Mouse (Mus musculus) effector memory CD4-positive, alpha-beta T cell, adult 7 months (primary cell): ENCODE data around the gene Sema6c. TPM values are rescaled to one million over a fixed set of nuclear protein-coding genes. Genes with fewer than 3 reads are reported as not detected.

Experiments used
- polyA plus RNA-seq: library from polyadenylated mRNA; unstranded; fragments of 100-300 nt; shearing (Covaris generic); gene quantifications from one replicate; pipeline ENCODE4 v1.2.1, GENCODE M21; 2017

Gene Sema6c
- 1.2 TPM for polyA plus RNA-seq

DNA sequence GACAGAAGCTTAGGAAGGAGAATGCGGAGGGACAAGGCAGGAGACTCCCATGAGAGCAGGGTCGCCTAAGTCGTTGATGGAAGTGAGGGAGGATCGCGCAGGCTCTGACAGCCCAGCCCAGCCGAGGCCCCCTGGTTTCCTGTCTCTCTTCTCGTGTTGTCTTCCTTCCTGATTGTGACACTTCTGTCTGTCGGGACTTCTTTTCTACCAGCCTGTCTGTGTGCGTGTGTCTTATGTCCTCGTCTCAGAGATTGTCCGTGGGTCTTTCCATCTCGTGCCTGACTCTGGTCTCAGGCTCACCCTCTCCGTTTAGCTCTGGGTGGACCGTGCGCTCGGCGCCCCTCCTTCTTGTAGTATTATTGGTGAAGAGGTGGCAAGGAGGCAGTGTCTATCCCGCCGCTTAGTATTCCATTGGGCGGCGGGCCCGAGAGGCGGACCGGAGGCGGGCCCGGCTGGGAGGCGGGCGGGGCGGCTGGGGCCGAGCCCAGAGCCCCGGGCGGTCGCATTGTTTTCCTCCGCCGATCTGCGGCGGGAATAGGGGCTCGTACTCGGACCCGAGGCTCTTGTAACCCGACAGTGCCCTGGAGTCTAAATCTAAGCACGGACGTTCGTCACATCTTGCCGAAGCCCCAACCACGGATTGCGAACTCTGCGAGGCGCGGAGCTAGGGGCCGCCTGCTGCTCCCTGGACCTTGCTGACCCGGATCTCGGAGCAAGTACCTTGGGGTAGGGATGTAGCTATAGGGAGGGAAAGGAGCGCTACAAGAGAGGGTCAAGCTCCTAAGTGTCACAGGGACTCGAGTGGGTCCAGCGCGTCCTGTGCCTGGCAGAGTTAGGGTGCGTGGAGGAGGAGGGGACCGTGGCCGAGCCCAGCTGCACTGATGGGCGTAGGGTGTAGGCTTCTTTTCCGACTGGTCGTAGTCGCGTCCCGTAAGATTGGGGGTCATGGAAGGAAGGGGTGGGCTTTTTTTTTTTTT, at the start of gene Sema6c:
Sema6c (plus strand) TSS at position 471 of the 977 bp plus-strand sequence.

DNA sequence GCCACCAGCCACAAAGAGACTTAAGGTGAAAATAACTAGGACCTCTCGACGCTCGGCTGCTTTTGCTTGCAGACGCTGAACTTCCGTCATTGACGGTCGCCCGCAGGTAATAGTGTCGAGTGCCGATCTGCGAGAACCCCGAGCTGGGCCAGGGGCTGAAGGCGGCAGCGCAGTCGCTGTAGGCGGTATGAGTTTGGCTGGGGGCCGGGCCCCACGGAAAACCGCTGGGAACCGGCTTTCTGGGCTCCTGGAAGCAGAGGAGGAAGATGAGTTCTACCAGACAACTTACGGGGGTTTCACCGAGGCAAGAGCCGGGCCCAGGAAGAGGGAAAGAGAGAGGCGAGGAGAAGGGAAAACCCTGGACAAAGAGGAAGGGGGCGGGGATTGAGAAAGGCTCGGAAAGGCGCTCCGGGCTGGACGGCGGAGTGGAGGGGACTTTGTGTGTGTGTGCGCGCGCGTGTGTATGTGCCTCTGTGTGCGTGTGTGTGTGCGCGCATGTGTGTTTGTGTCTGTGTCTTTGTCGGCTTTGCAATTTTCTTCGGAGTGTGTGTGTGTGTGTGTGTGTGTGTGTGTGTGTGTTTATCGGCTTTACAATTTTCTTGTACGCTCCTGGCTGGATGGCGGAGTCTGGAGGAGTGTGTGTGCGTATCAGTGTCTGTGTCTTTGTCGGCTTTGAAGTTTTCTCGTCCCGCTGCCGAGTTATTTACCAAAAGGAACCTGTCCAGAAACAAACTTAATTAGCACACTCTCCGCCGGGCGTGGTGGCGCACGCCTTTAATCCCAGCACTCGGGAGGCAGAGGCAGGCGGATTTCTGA, 49.1 kb upstream of the Sema6c start, which contains the start of gene Vps72:
Vps72 (plus strand) TSS at position 112 of the 816 bp plus-strand sequence.

DNA sequence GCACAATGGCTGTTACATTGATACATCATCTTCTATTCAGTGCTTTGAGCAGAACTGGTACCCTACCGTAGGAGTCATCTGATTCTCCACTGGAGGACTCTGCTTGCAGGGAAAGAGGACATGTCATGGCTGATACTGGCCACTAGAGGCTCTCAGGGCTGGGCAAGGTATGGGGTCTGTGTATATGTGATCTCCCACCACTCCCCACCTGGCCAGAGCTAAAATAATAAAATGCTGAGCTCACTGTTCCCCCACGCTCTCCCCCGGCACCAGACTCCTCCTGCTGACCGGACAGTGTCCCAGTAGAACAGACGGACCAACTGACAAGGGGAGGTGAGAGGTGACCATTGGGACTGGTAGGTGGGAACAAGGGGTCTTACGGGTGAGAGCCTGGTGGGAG, 36.0 kb upstream of the Sema6c start, which contains the start of gene Tmod4:
Tmod4 (plus strand) TSS at position 231 of the 400 bp plus-strand sequence.

DNA sequence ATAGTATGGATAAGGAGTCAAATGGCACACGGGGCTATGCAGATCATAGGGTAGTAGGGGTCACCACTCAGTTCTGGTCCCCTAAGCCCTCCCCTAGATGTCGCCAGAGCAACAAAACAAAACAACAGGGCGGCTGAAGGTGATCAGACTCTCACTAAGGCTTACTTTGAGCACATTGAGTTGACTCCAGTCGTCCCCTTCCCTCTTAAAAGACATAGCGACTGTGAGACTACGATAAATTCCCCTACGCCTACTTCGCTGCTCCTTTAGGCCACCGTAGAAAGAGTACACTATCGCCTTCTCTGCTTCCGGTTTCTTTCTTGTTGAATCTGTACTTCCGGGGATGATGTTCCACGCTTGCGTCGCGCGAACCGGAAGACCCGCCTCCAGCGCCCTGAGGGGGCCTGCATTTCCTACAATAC, 26.6 kb upstream of the Sema6c start, which contains the start of the genes Scnm1 and Lysmd1:
Scnm1 (minus strand) TSS at position 332 of the 422 bp plus-strand sequence.
Lysmd1 (plus strand) TSS at position 409 of the 422 bp plus-strand sequence.

DNA sequence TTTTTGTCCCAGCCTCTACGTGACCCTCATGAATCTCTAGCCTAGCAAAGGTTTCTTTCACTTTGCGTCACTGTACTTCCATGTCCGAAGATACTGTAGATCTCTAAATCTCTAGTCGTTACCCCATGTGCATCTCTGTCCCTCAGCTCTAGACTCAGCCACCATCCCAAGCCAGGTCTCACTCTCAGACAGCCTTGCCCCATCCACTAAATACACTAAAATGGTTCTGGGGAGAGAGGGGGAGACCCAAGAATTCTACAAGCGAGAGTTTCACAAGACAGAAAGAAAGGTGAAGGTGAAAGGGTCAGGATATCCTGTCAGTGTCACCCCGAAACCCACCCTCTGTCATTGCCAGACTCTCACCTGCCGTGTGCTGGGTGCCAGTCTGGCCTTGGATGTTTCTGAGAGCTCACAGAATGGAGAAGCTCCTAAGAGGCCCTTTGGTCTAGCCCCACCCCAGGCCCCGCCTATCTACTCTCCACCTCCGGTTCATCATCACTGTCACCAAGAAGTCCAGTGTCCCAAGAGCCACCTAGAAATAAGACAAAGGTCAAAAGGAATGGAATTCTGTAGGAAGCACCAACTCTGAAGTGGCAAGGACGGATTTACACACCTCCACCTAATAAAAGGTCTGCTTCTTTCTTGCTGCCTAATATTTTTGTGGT, 18.2 kb upstream of the Sema6c start, which contains the start of gene Tnfaip8l2:
Tnfaip8l2 (minus strand) TSS at position 409 of the 665 bp plus-strand sequence.

DNA sequence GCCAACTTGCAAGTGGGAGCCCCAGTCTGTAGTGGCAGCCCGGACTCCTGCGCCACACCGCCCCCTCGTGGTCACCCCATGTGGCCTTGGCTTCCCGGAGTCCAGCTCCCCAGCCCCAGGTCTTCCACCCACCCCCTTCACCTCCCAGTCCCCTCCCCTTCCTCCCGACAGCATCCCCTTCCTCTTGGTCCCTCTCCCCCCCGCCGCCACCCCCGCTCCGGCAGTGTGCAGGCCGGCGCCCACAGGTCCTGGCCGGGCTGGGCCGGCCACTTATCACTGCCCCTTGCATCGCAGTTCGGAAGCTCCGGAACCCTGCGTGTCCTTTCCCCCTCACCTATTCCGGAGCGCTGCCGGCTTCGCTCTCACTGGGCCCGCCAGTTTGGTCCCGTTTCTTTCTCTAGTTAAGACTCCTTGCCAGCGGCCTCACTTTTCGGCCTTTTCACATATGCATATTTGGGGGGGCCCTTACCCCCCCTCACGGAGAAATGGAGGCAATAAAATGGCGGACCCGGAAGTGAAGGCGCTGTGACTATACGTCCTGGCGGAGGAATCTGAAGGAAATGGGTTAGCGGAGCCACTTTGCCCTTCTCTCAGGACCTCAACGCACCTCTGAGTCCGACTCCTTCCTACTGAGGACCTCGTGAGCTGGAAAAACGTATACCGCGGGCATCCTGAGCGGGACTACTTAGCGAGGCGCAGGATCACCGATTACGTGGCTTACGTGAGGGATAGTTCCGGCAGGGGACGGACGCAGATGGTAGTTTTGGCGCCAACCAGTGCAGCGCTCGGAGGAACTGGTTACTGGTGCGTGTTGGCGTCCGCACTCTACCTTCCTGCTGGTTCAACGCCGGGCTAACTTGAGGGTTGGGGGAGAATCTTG, 57.2 kb downstream of the Sema6c start, which contains the start of gene Gabpb2:
Gabpb2 (minus strand) TSS at position 662 of the 880 bp plus-strand sequence.

Other genes starting within 250 kb of the Sema6c start
- gene Selenbp1, start 227.4 kb upstream of the Sema6c start, polyA plus RNA-seq = 0.55 TPM
- 15.9 TPM for gene Rfx5, start 206.4 kb upstream of the Sema6c start, polyA plus RNA-seq
- 17.4 TPM for gene Pi4kb, start 185.7 kb upstream of the Sema6c start, polyA plus RNA-seq
- gene Zfp687, start 145.0 kb upstream of the Sema6c start, polyA plus RNA-seq = 42.4 TPM
- 289 TPM for gene Psmd4, start 117.8 kb upstream of the Sema6c start, polyA plus RNA-seq
- 31.1 TPM for gene Pip5k1a, start 53.5 kb upstream of the Sema6c start, polyA plus RNA-seq
- gene Vps72, start 49.4 kb upstream of the Sema6c start, polyA plus RNA-seq = 82.6 TPM
- 1.4 TPM for gene Tmod4, start 36.0 kb upstream of the Sema6c start, polyA plus RNA-seq
- 58.6 TPM for gene Scnm1, start 26.4 kb upstream of the Sema6c start, polyA plus RNA-seq
- gene Lysmd1, start 26.4 kb upstream of the Sema6c start, polyA plus RNA-seq = 29.5 TPM
- 282 TPM for gene Tnfaip8l2, start 18.1 kb upstream of the Sema6c start, polyA plus RNA-seq
- 22.4 TPM for gene Gabpb2, start 57.5 kb downstream of the Sema6c start, polyA plus RNA-seq
- 307 TPM for gene Cdc42se1, start 68.3 kb downstream of the Sema6c start, polyA plus RNA-seq
- gene Mllt11, start 71.7 kb downstream of the Sema6c start, polyA plus RNA-seq = 8.7 TPM
- 0.77 TPM for gene Gm128, start 81.1 kb downstream of the Sema6c start, polyA plus RNA-seq
- not detected for gene Bnipl, start 90.7 kb downstream of the Sema6c start, polyA plus RNA-seq
- gene Mindy1, start 120.9 kb downstream of the Sema6c start, polyA plus RNA-seq = 27.4 TPM
- 8.4 TPM for gene Prune1, start 121.6 kb downstream of the Sema6c start, polyA plus RNA-seq
- 2.0 TPM for gene Anxa9, start 146.7 kb downstream of the Sema6c start, polyA plus RNA-seq
- gene Cers2, start 154.3 kb downstream of the Sema6c start, polyA plus RNA-seq = 204 TPM
- gene Setdb1, start 196.7 kb downstream of the Sema6c start, polyA plus RNA-seq = 20.6 TPM
- gene 4930558C23Rik, start 242.4 kb downstream of the Sema6c start, polyA plus RNA-seq = not detected